Mouse (Mus musculus): ENCODE data around the gene Lemd1.

Gene Lemd1

DNA sequence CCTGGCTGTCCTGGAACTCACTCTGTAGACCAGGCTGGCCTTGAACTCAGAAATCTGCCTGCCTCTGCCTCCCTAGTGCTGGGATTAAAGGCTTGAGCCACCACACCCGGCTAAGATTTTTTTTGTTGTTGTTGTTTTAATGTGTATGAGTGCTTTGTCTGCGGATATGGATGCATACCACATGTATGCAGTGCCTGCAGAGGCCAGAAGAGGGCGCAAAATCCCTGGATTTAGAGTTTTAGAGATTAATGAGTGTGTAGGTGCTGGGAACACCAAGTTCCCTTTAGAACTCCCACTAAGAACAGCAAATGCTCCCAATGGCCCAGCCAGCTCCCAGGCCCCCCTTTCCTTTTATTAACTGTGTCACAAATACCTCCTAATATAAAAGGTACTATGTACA is 25.4 kb upstream of the Lemd1 start:
- DNase-seq, result peak; percentile 20 to 44

GRCm38 (mm10) chr1:132168115-132168767 is 23.0 kb upstream of the Lemd1 start:
- peak; percentile 16 to 29 for DNase-seq

DNA sequence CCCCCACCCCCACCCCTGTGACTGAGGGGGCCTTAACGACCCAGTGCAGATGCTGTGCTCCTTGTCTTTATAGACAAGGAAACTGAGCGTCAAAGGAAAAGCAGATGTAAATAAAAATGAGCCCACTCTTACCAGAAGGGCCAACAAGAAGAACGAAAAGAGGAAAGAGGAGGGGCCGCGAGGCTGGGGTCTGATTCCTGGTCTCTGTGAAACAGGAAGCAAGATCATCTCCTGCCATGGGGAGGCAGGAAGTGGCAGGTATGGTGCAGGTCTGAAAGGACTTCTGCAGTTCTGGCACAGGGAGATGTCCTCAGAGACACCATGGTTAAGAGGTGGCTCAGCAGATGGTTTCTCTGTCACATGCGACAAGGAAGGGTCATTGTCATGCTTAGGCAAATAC is 20.5 kb upstream of the Lemd1 start:
- DNase-seq, result no peak

- DNase-seq, result no peak
Observed at GRCm38 (mm10) chr1:132171619-132172018, 19.6 kb upstream of the Lemd1 start.

DNA sequence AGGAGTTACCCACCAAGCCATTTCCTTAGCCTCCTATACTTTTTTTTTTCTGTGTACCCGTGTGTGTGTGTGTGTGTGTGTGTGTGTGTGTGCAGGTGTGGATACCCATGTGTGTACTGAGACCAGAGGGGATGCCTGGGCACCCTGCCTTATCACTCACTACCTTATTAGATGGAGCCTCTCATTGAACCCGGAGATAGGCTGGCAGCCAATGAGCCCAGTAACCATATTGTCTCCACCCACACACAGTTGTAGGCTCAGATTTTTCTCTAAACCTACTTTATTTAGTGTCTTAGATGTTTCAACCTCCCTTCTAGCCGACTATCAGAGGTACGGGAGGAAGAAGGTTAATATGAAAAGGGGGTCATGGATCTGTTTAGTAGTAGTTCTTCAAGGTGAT is 4.9 kb upstream of the Lemd1 start:
- no peak for DNase-seq

DNA sequence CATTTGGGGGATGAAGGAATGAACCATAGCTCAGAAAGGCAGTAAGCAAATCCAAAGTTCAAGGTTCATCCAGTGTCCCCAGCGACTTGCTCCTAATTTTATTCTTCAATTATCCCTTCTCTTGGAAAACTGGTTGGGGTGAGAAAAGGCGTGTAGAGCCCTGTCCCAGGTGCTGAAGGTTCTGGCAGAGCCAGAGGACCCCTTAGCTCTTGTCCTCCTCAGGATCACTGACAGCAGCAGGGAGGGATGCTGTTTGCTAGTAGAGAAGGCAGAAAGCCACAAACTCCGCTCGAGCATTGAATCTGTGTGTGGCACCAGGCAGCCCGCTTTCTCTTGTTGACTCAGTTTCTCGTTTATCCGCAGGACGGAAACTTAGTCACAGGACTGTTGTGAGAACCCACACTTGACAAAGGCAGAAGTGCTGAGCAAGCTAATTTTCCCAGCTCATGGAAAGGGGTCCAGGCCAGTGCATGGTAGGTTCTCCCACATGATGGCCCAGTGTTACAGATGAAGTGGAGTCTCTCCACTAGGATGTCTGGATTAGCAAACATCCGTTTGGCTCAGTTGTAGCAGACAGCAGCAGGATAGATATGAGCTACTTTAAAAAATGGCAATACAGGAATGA is 2.7 kb upstream of the Lemd1 start:
- DNase-seq, result no peak

GRCm38 (mm10) chr1:132189231-132189630 is 2.0 kb upstream of the Lemd1 start:
- DNase-seq, result no peak

- no peak for DNase-seq
Observed at GRCm38 (mm10) chr1:132190040-132190513, 1.2 kb upstream of the Lemd1 start.

GRCm38 (mm10) chr1:132190621-132191092 is 574 bp upstream of the Lemd1 start:
- peak in 1 of 2 experiments; percentile 13 for DNase-seq

GRCm38 (mm10) chr1:132191786-132192680 is 802 bp downstream of the Lemd1 start:
- no peak for DNase-seq

DNA sequence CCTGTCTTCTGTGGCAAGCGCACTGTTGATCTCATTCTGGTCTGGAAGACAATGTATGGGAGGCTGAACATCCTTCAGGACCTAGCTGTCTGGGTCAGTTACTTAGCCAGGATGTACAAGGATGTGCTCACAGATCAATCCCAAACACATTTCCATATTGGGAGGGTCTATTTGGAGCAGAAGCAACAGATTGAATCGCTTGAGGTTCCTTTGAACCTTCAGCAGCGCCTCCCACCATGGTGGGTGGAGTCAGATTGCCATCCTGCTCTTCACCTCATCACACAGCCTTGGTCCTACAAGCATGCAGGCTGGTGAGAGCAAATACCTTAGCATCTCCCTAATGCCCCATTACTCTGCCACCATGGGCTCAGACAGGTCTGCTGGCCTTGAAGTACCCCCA is 2.6 kb downstream of the Lemd1 start:
- DNase-seq, result no peak

DNA sequence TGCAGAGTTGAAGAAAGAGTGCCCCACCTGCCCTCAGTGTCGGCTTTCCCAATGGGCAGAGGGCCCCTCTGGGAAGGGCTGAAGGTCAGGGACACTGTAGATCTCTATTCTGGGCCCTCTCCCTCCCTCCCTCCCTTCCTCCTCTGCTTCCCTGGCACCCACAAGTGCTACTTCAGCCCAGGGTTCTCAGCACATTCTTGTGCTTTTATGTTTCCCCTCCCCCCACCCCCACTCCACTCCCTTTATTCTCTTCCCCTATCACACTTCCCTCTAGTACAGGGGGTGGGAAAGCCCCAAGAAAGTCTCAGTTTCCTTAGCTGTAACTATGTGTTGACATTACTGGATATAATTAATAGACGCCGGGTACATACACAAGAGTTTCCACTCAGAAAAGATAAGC is 3.4 kb downstream of the Lemd1 start:
- DNase-seq, result no peak

DNA sequence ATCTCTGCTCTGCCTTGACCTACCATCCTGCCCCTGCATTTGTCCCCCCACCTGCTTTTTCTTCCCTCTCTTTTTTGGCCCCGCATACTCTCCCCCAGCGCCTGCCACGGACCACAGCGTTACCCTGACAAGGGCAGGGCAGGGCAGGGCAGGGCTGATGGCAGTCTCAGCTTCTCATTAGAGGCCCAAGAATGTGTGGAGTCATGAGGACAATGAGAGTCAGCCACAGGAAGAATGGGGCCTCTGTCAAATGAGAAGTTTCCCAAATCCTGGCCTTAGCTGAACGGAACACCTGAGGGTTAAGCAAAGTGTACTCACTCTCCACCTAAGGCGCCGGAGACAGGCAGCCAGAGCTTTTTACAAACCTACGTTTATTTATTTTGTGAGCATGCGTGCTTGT is 3.9 kb downstream of the Lemd1 start:
- DNase-seq, result no peak

DNA sequence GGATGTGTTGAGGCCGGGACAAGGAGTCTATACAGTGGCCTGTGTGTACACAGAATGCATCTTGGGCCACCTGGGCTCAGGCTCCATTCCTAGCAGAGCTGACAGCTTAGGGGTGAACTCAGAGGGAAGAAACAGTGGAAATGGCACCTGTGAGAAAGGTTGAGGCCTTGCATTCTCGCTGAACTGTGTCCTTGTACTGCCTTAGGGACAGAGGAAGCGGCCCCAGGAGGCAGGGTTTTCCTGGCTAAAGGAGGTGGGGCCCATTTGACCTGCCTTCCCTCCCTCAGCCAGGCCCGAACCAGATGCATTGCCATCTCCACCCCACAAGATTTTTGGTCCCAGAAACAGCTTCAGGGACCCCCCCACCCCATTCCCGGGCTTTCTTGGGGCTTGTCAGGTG is 4.5 kb downstream of the Lemd1 start:
- DNase-seq, result no peak

DNA sequence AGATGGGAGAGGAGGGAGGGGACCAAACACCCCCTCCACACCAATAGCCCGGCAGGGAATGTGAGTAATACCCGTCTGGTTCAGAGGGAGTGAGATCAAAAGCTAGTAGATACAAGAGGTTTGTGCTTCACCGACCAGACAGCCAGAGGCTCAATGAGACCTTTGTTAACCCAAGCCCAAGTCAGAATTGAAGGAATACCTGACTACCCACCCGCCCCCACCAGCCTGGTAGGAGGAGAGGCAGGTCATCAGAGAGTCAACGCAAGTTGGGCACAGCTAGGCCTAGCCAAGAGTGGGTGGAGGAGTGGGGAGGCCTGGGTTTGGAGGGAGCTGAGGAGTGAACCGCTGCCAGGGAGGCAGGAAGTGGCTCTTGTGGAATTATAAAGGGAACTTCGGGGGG is 5.1 kb downstream of the Lemd1 start:
- DNase-seq, result no peak

- DNase-seq, result no peak
Observed at GRCm38 (mm10) chr1:132197666-132198065, 6.4 kb downstream of the Lemd1 start.

- no peak for DNase-seq
Observed at GRCm38 (mm10) chr1:132198401-132199071, 7.3 kb downstream of the Lemd1 start.

- DNase-seq, result no peak
Observed at GRCm38 (mm10) chr1:132199244-132199643, 8.0 kb downstream of the Lemd1 start.

DNA sequence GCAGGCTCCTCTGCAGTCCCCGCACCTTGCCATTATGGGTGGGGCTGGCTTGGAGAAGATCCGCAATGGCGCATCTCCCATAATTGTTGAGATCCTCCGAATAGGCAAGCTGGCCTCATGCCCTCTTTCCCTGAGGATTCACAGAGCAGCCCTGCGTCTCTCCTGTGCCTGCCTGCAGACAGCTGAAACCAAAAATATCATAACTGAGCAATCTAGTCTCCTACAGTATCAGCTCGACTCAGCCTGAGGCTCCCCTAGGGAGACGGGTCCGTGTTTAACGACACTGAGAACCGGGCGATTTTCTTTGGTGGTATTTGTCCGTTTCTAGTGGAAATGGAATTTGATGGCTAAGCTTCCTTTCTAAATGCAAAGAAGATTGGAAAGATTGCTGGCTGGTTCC is 8.7 kb downstream of the Lemd1 start:
- no peak for DNase-seq

DNA sequence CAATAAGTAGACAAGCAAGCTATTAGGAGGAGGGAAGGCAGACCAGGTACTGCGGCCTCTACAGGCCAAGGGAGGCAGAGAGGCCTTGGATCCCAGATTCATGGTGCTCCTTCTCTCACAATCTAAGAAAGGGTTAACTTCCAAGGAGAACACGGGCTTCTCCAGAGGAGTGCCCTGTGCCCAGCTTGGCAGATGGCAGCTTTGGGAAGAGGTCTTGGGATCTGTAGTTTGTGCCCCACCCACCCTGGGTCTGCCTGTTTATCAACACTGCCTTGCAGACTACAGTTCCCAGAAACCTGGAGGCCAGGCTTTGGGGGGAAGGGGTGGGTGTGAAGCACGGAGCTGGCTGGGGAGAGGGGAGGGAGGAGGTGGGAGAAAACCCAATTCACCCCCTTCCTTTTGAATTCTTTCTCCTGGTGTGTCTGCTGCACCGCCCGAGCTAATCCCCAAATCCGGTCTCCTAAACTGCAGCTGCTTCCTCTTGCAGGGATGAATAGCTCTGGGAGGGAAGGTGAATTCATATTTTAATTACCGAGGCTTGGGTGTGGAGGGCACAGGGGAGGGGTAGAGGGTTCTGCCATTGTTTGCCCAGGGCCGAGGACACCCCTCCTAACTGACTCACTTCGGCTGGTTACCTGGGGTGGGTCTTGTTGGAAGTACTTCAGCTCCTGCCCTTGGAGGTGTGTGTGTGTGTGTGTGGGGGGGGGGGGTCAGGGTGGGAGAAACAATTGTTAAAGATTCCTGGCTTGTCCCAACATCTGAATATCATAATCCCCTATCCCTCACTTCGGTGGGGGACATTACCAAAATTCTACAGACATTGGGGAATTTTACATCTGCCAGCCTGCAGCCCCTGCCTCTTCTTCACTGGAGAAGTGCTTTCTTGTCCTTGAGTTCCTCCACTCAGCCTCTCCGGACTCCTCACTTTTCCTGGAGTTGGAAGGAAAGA is 9.6 kb downstream of the Lemd1 start:
- DNase-seq, result no peak

DNA sequence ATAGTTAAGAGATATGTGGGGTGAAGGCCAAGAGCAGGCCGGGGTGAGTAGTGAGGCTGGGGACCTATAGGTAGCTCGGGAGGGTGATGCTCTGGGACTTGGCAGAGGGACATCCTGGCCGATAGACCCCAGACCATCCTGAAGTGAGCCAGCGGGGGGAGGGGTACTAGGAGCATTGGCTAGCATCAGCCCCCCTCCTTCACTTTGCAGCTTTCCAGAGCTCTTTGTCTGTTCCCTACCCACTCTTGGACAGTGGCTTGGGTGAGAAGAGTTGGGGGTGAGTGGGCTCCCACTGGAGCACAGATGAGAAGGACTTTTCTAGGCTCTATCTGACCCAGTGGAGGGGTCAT is 10.3 kb downstream of the Lemd1 start:
- DNase-seq, result no peak

DNA sequence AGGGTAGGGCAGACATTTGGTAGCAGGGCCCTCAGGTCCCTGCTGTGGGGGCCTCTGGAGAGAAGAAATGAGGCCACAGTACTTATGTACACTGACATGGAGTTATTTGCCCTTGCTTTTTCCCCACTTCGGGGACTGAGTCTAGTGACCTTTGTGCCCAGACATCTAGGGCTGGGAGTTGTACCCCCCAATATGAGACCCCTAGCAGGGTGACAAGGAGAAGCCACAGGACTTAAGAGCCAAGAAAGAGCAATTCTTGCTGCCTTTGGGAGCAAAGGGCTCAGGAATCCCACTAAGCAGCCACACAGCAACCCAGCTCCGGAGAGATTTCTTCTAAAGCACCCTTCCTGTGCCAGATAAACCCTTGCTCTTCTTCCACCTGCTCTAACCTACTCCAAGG is 10.7 kb downstream of the Lemd1 start:
- no peak for DNase-seq
